Mouse (Mus musculus) cerebellum, adult 2 months (tissue): ENCODE data around the gene Pid1. TPM values are rescaled to one million over a fixed set of nuclear protein-coding genes. Genes with fewer than 3 reads are reported as not detected.

Experiments
- DNase-seq, 2 experiments: peaks; one replicate each; pipeline ENCODE4 v3.0.0; 2021
- H3K27ac ChIP-seq: fragments of 200-500 bp; 2 replicates; pipeline ENCODE4 v1.5.1; 2012; ENCODE audit warnings: low read length, control low read depth, inconsistent platforms; ENCODE audit not compliant: insufficient read depth
- H3K27me3 ChIP-seq: fragments of 200-500 bp; 2 replicates; pipeline ENCODE4 v1.6.1; 2012; ENCODE audit warnings: inconsistent platforms, mild to moderate bottlenecking, low read length, moderate library complexity; ENCODE audit not compliant: control insufficient read depth, insufficient read depth
- H3K4me1 ChIP-seq: fragments of 200-500 bp; 2 replicates; pipeline ENCODE4 v1.6.1; 2011; ENCODE audit warnings: low read length; ENCODE audit not compliant: control insufficient read depth, insufficient read depth
- H3K4me3 ChIP-seq: fragments of 200-500 bp; replicated peaks from 2 replicates; pipeline ENCODE3; 2011; ENCODE audit warnings: mild to moderate bottlenecking, low read depth, low read length, control low read depth; ENCODE audit not compliant: insufficient read depth
- CTCF ChIP-seq: fragments of 200-500 bp; IDR thresholded peaks from 2 replicates; pipeline ENCODE4 v1.5.1; 2011; ENCODE audit warnings: low read depth, mild to moderate bottlenecking, control low read depth, low read length, moderate library complexity, borderline replicate concordance; ENCODE audit not compliant: insufficient read depth
- POLR2A ChIP-seq: fragments of 200-500 bp; IDR thresholded peaks from 2 replicates; pipeline ENCODE4 v1.6.1; 2011; ENCODE audit warnings: low read length, control low read depth, borderline replicate concordance; ENCODE audit not compliant: insufficient read depth
- WGBS: fragments of 180-500 bp; shearing (Covaris S2); methylation state at CpG from one replicate; pipeline ENCODE4 v1.1.7; 2018; 5-methylcytosine and 5-hydroxymethylcytosine counted together
- polyA plus RNA-seq: library from polyadenylated mRNA; depleted of rRNA; stranded (reverse); fragments of >200 nt; gene quantifications from 2 replicates; pipeline ENCODE4 v1.2.3, GENCODE M21; 2012

Pid1 gene
- polyA plus RNA-seq, 1 experiment, result 26.1 TPM

- DNase-seq, result no peak
- 98% methylated on average over 3 of the region's 3 CpGs for WGBS
- Histone ChIP-seq H3K4me3 (no peak overlapping the region), H3K27ac (no peak overlapping the region), H3K4me1 (no peaks in the 10 kb centered on the region), H3K27me3 (no peaks in the 10 kb centered on the region; the same call in 1 of the 2 replicates)
- no peak for TF ChIP-seq CTCF
- no peak for TF ChIP-seq POLR2A
These were observed 83.8 kb downstream of the Pid1 start for GRCm38 (mm10) chr1:84280171-84280570.

DNA sequence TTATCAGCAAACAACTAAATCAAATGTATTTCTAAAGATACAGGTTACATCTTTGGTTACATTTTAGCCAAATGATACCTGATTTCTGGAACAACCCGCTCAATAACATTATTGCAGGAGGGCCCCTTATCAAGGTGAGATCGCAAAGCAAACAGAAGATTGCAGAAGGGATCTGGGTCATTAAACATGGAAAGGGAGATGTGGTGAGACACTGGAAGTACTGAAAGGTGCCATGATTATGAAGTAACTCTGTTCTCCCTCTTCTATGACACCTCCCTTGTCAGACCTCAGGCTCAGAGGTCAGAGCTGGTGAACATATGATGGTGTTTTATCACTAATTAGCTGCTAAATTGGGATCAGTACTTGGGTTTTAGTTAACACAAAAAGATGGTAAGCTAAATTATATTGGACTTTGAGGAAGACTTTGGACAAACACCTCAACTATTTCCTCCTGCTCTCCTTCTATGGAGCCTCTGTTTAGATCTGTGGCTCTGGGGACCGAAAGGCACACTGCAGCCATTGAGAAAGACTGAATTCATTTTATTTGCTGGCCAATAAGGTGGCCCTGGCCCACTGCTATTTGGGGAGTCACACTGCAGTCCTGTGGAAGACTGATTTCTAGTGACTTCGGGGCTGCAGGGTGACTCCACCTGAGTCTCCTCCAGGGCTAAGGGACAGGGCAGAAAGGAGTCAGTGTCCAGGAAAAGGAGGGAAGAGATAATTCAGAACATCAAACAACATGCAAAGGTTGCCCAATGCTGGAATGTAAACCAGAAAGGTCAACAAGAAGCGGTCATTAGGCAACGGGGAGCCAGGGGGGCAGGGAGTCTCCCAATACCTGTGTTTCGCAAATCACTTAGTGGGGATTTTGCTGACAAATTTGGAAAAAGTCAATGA is 85.4 kb downstream of the Pid1 start:
- DNase-seq, result no peak
- Histone ChIP-seq H3K4me3 (no peak overlapping the region), H3K27me3 (no peaks in the 10 kb centered on the region; the same call in 1 of the 2 replicates), H3K4me1 (no peaks in the 10 kb centered on the region), H3K27ac (no peak overlapping the region)
- 90% methylated on average over 7 of the region's 7 CpGs for WGBS
- no peak for TF ChIP-seq POLR2A

- Histone ChIP-seq H3K4me3 (no peak overlapping the region), H3K4me1 (no peaks in the 10 kb centered on the region), H3K27me3 (no peaks in the 10 kb centered on the region), H3K27ac (no peak overlapping the region)
- TF ChIP-seq CTCF (no peak), POLR2A (no peak)
- DNase-seq, result peak in 1 of 2 experiments; percentile 26
- 46% methylated on average over 4 of the region's 4 CpGs for WGBS
These were observed 91.0 kb downstream of the Pid1 start for GRCm38 (mm10) chr1:84272951-84273350.

GRCm38 (mm10) chr1:84271712-84272200 is 92.2 kb downstream of the Pid1 start:
- 76% methylated on average over 2 of the region's 2 CpGs for whole genome bisulfite sequencing
- Histone ChIP-seq H3K27ac (no peak overlapping the region), H3K4me3 (no peak overlapping the region), H3K27me3 (no peaks in the 10 kb centered on the region), H3K4me1 (no peaks in the 10 kb centered on the region)
- no peak for TF ChIP-seq CTCF
- no peak for TF ChIP-seq POLR2A
- no peak for DNase-seq

GRCm38 (mm10) chr1:84257656-84258055 is 106.3 kb downstream of the Pid1 start:
- Histone ChIP-seq H3K4me1 (no peaks in the 10 kb centered on the region), H3K4me3 (no peak overlapping the region), H3K27ac (no peak overlapping the region), H3K27me3 (no peaks in the 10 kb centered on the region)
- DNase-seq, result no peak
- TF ChIP-seq POLR2A, result no peak
- no peak for TF ChIP-seq CTCF
- 97% methylated on average over 2 of the region's 2 CpGs for WGBS

DNA sequence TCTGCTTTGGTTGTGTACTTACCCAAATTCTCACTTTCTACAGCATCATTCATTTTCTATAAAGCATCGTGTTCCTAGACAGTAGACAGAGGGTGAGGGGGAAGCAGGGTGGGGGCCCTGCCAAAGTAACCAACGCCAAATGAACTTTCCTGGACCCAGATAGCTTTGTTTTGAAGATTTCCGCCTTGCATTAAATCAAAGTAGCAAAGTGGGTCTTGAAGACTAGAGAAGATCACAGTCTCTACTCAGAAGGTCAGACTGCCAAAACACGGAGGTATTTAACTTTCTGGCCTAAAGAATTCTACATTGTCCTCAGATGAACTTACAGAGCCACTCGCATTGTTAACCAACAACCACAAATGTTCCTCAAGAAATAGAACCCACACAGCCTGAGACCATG is 109.6 kb downstream of the Pid1 start:
- TF ChIP-seq POLR2A, result no peak
- no peak for TF ChIP-seq CTCF
- no peaks in the 10 kb centered on the region for H3K4me1 ChIP-seq
- DNase-seq, result no peak
- no peaks in the 10 kb centered on the region for H3K27me3 ChIP-seq
- H3K27ac ChIP-seq, result no peak overlapping the region
- 53% methylated on average over 5 of the region's 5 CpGs for WGBS
- no peak overlapping the region for H3K4me3 ChIP-seq

DNA sequence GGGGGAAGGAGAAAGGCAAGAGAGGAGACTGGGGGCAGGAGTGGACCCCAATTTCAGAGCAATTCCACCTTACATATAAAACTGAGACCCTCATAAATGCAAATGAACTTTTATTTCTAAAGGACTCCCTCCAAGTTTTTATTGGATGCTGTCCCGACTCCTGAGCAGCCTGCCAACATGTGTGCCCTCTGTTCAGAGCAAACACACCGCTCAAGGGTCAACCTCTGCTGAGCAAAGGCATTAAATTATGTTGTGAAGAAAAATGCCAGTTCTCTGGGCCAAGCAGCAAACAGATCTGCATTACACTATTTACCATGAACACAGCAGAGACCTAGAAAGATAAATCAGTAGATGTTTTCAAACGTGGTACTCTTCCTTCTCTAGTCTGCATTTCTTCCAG is 110.1 kb downstream of the Pid1 start:
- Histone ChIP-seq H3K27me3 (no peaks in the 10 kb centered on the region), H3K4me1 (no peaks in the 10 kb centered on the region), H3K4me3 (no peak overlapping the region), H3K27ac (no peak overlapping the region)
- TF ChIP-seq CTCF (no peak), POLR2A (no peak)
- 32% methylated on average over 3 of the region's 3 CpGs for WGBS
- no peak for DNase-seq

GRCm38 (mm10) chr1:84251205-84251604 is 112.8 kb downstream of the Pid1 start:
- TF ChIP-seq POLR2A, result no peak
- TF ChIP-seq CTCF, result no peak

More at GRCm38 (mm10) chr1:84251205-84251604, 112.8 kb downstream of the Pid1 start:
- WGBS, result 79% methylated on average over 1 of the region's 1 CpGs
- no peak for DNase-seq
- H3K4me3 ChIP-seq, result no peak overlapping the region
- H3K4me1 ChIP-seq, result no peaks in the 10 kb centered on the region
- no peaks in the 10 kb centered on the region for H3K27me3 ChIP-seq
- H3K27ac ChIP-seq, result no peak overlapping the region
